Mouse (Mus musculus): ENCODE results near the gene Gm37240.

- TF ChIP-seq CTCF (IDR thresholded peaks at IDR 0.05; ENCODE audit: low read depth, low read length): no peak
- no peak for TF ChIP-seq POLR2A (IDR thresholded peaks at IDR 0.05; ENCODE audit: borderline replicate concordance, low read depth, low read length)
These were observed 1163.3 kb downstream of the Gm37240 start for GRCm38 (mm10) chr3:84723996-84724395.

All from bone marrow macrophage, adult 2 months (primary cell).